Mouse (Mus musculus) kidney, postnatal 4 days (tissue): Measurements from ENCODE around the gene Stard7.
"Not testable (repeated sequence)": the region's sequence is repeated elsewhere in the genome, so short reads cannot be mapped to it uniquely, and the experiment has no call there.

Source experiments
- DNase-seq, 2 experiments: peaks; one replicate each; pipeline ENCODE4 v3.0.0; 2021; ENCODE audit warnings: mixed read lengths in 2 of 2

The Stard7 gene

DNA sequence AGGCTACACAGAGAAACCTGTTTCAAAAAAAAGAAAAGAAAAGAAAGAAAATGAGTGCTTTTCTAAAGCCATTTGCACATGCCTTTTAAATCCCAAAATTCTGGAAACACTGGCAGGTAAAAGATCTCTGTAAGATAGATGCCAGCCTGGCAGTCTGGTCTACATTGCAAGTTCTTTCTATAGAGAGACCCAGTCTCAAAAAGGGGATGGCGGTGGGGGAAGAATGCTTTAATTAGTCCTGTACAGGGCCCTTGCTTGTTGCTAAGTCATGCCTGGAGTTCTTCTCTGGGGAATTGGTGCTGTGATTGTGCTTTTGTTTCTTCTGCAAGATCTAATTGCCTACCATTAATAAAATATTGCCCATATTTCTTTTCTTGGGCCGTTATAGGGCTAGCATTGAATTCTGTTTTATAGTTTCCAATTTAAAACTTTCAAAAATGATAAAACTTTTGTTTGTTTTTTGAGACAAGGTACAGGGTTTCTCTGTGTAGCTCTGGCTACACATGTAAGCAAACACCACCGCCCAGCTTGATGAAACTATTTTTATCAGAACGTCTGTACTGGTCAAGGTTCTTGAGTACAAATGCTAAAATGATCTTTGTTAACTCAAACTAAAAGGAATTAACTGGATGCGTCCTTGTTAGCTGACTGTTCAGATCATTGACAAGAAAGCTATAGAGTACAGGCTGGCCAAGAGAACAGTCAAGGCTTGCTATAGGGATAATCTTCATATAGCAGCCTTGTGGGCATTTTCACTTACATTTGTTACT is 5.7 kb downstream of the Stard7 start:
- no peak for DNase-seq

DNA sequence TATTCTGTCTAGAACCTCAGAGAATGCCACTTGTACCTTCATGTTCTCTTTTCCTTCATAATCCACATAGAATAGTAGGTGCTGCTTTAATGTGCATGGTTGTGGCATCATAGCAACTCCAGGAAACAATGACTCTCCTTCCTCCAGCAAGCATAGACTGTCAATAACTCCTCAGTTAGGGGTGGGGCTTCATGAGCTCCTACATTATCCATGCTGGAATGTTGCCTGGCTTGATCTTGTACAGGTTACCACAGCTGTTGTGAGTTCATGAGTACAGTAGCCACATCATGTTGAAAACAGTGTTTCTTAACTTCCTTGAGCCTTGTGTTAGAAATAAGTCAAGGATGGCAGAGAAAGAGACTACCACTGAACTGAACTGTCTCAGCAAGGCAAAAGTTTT is 8.1 kb downstream of the Stard7 start:
- DNase-seq: no peak

DNA sequence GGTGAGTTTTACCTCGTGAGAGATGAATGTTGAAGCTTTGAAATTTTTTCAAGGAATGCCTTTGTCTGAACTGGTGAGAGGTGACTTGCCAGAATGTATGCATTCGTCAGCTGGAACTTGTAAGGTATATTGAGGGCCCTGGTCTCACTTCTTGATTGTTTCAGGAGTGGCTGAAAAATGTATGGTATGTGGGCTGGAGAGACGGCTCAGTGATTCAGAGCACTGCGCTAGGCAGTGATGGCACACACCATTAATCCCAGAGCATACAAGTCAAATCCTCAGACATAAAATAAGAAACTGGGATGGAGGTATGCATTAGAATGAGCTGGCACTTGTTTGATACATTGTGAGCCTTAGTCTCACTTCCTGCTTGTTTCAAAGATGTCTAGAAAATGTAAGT is 22.2 kb downstream of the Stard7 start:
- peak in 1 of 2 experiments; percentile 13 for DNase-seq

DNA sequence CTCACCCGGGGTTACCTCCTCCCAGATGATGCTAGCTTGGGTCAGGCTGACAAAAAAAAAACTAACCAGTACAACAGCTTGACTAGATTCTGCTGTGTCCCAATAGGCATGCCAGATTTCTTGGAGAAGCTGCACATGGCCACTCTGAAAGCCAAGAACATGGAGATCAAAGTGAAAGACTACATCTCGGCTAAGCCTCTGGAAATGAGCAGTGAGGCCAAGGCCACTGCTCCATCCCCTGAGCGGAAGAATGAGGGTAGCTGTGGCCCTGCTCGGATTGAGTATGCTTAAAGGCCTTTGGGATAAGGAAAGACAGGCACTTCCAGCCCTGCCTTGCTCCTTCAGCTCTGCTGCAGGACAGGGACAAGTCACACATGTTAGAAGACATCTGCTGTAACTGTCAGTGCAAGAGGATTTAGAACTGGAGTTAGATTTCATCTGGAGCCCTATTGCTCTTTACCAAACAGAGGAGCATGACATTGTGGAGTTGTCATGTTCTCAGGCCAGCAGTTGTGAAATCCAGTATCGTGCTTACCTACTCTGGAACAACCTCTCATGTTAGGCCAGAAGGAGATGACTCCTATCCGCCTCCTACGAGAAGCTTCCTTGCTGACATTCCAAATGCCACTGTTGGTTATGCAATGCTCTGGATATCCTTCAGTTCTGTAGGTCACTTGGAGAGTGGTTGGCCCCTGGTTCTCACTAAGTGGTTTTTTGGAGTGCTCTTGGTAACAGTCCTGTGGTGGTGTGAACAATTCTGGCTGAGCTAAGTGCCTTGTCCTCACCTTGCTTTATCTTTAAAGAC is 27.2 kb downstream of the Stard7 start:
- no peak for DNase-seq

DNA sequence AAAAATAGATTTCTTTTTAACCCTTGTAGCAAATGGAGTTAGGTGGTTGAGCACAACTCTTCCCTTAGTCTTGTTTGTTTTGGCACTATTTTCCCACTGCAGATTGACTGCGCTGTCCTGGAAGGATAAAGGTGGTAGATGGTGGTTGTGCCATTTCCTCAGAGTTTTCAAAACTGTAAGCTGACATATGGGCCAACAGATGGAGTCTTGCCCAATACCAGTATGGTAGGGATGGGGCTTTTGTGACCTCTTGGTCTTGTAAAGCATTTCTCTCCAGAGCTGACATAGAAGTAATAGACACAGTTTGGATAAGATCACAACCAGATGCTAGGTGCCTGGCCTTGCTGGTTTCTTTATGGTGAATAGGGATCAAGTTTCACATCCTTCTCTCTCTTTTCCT is 28.0 kb downstream of the Stard7 start:
- DNase-seq: no peak

DNA sequence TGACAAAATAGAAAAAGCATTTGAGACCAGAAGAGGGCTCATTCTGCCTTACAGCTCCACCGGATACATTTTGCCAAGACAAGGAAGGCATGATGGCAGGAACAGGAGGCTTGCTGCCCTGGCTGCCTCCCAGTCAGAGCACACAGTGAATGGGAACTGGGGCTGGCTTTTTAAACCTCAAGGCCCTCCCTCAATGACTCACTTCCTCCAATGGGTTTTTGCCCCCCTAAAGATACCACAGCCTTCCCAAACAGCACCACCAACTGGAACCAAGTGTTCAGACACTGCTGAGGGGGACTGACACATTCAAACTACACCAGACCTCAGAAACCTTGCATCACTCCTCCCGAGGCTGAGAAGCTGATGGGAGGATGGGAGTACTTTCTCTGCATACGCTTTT is 30.7 kb downstream of the Stard7 start:
- DNase-seq: no peak

DNA sequence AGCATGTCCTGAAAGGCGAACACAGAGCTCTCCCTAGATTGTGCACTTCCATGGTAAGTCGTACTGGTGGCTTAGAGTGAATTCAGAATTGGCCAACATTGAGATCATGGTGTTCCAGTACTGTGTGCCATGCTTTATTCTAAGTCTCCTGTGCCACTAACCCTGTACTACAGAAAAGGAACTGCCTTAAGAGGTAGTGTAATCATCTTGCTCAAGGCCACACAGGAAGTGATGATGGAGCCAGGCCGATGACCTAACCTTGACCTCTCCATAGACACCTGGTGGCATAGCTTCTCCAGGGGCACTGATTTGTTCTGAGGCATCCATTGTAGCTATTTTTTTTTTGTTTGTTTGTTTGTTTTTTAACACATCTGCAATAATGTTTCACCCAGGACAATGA is 31.9 kb downstream of the Stard7 start:
- DNase-seq: no peak

DNA sequence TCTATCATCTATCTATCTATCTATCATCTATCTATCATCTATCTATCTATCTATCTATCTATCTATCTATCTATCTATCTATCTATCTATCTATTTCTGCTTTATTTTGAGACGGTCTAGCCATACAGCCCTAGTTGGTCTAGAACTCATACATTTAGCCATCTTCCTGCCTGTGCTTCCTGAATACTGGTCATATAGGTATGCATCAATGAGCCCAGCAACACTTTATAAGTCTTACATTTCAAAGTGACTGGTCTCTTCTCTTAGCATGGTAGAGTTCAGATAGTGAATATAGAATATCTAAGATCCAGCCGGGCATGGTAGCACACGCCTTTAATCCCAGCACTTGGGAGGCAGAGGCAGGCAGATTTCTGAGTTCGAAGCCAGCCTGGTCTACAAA is 34.2 kb downstream of the Stard7 start:
- DNase-seq: not testable (repeated sequence)

DNA sequence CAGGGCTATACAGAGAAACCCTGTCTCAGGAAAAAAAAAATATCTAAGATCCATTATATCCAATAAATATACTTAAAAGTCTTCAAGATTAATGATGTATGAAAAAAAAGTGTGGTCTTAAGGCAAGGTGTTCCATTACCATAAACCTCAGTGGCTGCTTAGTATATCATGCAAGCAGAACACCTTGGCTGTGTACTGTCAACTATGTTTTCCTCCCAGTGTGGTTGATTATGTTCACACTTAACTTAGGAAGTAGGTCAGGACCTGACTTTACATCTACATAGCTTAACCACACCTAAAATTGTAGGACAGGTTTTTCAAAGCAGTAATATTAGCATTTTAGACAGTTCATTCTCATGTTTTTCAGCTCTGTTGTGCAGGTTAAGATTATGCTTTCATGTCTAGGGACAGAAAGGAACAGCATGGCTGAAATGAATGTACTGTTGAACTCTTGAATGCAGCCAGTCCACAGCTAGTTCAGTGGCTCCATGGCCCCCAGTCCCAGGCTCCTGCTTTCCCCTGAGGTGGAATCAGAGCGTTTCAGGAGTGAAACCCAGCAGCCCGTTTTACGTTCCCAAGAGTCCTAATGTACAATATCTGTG is 34.7 kb downstream of the Stard7 start:
- DNase-seq: no peak

DNA sequence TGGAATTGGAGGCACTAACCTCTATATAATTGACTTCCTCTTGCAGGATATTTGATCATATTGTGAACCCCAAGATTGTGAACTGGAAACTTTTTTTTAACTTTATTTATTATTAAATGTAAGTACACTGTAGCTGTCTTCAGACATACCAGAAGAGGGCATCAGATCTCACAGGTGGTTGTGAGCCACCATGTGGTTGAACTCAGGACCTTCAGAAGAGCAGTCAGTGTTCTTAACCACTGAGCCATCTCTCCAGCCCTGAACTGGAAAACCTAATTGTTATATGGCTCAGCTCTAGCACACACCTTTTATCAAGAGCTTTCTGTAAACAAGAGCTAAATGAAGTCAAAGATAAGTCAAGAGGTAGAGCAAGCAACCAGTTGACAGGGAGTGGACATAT is 36.1 kb downstream of the Stard7 start:
- DNase-seq: no peak

DNA sequence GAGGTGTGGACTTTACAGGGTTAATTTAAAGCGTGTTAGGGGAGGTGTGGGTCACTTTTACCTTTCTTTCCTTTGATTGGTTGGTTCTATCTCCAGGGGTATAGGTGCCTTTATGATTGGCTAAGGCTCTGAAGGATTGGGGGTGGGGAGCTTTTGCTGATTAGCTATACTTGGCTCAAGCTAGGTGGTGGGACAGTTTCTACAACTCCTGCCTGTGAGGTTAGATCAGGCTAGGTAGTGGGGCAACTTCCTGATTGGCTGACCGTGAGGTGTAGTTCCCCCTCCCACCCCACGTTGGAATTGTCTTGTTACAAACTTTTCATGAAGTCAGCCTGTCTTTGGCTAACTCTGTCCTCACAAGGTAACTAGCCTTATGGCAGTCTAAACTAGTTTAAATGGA is 37.2 kb downstream of the Stard7 start:
- DNase-seq: no peak

DNA sequence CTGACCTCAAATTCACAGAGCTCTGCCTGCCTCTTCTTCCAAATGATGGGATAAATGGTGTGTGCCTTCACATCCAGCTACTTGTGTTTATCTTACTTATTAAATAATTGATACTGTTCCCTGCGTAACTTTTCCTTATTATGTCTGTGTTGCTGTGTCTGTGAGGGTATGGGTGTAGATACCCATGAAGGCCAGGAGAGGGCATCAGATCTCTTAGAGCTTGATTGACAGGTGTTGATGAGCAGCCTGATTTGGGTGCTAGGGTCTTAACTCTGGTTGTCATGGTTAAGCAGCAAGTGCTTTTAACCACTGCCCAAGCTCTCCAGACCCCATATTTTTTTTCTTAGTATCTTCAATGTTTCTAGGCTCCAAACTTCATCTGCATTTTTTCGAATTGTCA is 38.6 kb downstream of the Stard7 start:
- DNase-seq: no peak

DNA sequence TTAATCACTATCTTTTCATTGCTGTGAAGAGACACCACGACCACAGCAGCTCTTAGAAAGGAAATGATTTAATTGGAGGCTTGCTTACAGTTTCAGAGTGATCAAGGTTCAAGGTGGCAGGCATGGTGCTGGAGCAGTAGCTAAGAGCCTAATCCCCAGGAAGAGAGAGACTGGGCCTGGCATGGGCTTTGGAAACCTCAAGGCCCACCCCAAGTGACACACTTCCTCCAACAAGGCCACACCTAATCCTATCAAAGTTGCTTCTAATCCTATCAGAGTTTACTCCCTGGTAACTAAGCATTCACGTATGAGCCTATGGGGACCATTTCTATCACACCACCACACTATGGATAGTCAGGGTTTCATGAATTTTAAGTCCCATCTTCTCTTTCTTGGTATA is 40.2 kb downstream of the Stard7 start:
- DNase-seq: no peak

DNA sequence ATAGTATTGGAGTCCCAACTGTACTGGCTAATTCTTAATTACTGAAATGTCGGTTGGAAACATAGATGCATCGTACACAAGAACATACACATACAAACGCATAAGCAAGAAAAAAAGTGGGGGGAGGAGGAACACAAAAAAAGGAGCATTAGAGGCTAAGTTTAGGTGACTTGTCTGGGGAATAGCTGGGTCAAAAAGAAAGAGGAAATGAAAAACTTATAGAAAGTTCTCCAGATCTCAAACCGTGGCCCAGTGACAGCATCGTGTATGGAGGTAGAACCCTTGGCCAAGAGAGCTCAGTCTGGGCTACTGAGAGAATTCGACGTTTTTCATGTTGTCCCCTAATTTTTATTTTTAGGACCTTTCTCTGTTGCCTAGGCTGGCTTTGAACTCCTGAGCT is 40.7 kb downstream of the Stard7 start:
- no peak for DNase-seq

DNA sequence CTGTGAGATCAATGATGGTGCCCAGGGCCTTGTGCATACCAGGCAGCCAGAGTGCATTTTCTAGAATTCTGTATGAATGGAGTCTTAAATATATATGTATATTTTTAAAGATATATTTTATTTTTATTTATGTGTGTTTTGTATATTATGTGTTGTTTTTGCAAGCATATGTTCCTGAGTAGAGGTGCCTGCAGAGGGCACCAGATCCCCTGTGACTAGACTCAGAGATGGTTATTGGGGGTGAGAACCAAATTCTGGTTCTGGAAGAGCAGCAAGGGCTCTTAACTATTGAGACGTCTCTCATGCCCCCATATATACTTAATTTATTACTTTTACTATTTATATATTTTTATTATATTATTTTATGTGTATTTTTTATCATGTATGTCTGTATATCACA is 41.2 kb downstream of the Stard7 start:
- DNase-seq: no peak

DNA sequence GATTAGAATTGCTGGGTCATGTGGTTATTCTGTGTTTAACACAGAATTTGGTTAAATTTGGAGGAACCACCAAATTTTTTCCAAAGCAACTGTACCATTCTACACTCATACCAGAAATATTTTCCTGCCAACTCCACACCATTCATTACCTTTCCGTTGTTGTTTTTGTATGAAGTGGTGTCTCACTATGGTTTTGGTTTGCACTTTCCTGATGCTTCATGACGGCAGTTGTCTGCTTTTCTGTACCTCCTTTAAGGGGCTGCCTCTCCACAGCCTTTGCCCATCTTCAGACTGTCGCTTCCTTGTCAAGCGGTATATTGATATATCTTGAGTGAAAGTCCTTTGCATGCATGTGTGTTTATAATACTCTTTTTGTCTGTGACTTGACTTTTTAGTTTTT is 42.8 kb downstream of the Stard7 start:
- DNase-seq: no peak

DNA sequence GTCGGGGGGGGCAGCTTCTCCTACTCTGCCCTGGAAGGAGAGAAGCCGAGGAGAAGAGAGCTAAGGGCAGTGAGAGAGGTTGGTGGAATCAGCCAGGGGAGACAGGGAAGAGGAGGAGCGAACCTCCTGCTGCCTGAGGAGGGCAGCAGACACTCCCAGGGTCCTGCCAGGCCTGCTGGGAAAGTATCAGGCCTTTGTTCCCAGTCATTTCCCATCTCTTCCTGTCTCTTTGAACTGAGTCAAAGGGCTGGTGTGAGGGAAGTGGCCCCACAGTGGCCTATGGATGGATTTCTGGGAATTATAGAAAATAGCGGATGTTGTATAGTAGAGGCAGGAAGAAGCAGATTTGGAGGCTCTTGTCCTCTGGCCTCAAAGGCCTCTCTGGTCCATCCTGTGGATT is 43.9 kb downstream of the Stard7 start:
- peak in 1 of 2 experiments; percentile 46 for DNase-seq

DNA sequence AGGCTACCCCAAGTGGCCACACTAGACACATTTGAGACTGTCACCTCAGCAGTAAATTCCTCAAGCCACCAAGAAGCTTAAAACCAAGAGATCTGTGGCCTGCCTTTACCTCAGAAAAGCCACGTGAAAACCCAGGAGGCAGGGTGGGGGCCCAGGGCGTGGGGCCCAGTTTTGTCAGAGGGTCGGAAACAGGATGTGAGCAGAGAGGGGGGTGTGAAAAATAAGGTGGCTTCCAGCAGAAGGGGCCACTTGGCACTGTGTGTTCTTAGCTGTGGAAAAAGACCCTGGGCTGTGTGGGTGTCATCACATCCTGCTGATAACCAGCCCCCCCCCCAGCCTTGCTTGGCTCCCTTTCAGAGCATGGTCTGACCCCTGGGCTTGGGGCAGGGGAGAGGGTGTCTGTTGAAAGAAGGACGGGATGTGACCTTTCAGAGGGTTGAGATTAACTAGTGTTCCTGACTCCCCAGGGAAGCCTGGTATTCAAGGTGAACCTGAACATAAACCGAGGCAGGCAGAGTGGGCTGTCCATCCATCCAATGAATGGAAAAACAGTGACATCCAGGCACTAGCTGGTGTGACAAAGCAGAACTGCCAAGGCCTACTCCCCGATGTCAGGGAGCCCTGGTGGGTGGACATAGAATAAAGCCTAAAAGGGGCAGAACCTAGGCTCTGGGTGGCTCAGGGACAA is 44.6 kb downstream of the Stard7 start:
- DNase-seq: no peak

DNA sequence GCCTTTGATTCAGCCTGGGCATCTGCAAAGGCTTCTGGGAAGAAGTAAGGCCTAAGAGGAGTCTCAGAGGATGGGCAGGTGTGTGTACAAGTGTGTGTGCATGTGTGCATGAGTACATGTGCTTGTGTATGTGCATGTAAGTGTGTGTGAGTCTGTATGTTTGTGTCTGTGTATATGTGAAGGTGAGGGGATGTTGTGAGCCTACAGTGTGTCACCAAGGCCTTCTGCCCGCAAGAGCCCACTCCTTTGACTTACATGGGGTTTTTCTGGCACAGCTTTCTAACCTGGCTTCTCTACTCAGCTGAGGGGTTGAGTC is 45.1 kb downstream of the Stard7 start:
- DNase-seq: no peak

DNA sequence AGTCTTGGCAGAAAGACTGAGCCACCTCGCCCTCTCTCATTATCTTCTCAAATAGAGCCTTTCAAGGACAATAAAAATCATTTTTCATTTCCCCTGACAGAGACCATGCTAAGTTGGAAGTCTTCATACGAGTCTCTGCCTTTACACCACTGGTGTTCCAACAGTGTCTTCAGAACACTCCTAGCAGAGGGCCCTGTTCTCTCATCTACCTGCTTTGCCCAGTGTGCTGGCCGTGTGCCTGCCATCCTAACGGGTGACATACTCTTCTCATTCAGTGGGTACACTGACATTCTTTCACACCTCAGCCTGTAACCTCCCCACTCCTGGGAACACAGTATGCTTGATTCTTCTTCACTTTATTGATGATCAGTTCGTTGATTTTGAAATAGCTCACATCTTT is 46.4 kb downstream of the Stard7 start:
- DNase-seq: no peak

DNA sequence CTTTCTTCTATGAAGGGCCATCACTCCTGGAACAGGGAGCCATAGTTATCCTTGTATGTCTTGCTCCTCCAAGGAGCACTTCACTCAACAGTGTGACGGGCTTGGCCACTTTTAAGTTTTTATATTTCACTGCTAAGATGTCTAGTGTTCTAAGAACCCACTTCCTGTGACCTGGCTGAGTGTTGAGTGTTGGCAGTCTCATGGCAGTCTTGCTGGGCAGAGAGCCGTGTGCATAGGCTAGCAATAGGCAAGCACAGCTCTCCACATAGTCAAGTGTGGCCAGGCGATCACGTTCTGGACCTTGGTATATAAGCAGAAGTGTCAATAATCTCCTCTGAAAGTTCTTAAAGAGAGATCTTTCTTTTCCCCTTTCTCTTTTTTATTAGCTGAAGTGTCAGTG is 48.1 kb downstream of the Stard7 start:
- no peak for DNase-seq

DNA sequence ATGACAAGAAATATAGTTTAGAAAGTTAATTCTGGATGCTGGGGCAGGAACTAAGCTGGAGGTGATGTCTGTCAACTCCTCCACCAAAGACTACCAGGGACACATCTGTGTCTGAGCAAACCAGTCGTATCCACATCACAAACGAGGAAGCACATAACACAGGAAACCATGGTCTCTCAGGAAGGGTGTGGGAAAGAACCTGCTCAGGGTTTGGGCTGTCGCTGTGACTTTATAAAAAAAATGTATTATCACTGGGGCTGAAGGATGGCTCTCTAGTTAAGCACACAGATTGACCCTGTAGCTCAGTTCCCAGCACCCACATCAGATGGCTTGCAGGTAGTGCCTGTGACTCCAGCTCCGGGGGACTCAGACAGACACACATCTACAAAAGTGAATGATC is 49.1 kb downstream of the Stard7 start:
- DNase-seq: no peak

DNA sequence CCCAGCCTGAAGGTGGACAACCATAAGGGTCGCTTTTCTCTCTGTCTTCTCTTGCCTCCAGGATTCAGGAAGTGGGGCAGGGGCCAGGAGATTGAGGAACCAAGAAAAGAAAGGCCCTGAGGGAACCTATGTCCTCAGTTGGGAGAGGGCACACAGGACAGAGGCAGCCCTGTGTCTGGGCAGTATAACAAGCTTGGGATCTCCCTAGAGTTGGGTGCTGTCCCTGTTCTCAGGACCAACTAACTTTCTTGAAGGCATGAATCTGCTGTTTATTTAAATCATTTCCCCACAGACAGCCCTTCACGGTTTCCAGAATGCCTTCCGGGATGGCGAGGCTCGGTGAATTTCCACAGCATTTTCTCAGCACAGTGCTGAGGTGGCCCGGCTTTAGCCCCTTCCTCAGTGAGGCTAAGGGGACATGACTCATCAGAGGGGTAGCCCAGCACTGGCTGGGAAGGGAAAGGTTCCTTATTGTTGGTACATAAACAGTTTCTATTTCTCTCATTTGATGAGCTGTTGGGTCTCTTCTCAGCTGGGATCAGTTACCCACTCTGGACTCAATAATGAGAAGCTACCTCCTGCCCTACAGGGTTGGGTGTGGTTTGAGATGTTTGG is 52.8 kb downstream of the Stard7 start:
- no peak for DNase-seq
